Mouse (Mus musculus) ES-E14 (cell line): ENCODE measurements around the gene Pard3.

ENCODE experiments used
- HCFC1 ChIP-seq: IDR thresholded peaks from 2 replicates; pipeline ENCODE4 v1.6.1; 2012; ENCODE audit warnings: low read length, inconsistent platforms, borderline replicate concordance; ENCODE audit not compliant: insufficient read depth
- MAFK ChIP-seq: IDR thresholded peaks from 2 replicates; pipeline ENCODE4 v1.6.1; 2014; ENCODE audit warnings: mild to moderate bottlenecking, low read depth, low read length, inconsistent platforms; ENCODE audit not compliant: insufficient read depth
- ZC3H11A ChIP-seq: IDR thresholded peaks from 2 replicates; pipeline ENCODE4 v1.6.1; 2012; ENCODE audit warnings: low read depth, mild to moderate bottlenecking, inconsistent platforms, low read length, borderline replicate concordance
- ZNF384 ChIP-seq: IDR thresholded peaks from 2 replicates; pipeline ENCODE4 v1.6.1; 2012; ENCODE audit warnings: low read depth, low read length, inconsistent platforms

- TF ChIP-seq HCFC1 (no peak), MAFK (no peak), ZNF384 (0 out of 2 replicates have a peak, but pooled peaks have one; percentile 12), ZC3H11A (no peak)
Measured at GRCm38 (mm10) chr8:127268239-127269024, 204.7 kb downstream of the Pard3 start.
